Mouse (Mus musculus) thymus, adult 2 months (tissue): ENCODE results near the gene Dnajc2. TPM values are rescaled to one million over a fixed set of nuclear protein-coding genes. Genes with fewer than 3 reads are reported as not detected.
"Not testable (repeated sequence)": the region's sequence is repeated elsewhere in the genome, so short reads cannot be mapped to it uniquely, and the experiment has no call there.

ENCODE experiments used
- DNase-seq: peaks from one replicate; pipeline ENCODE4 v3.0.0; 2021
- H3K27ac ChIP-seq: fragments of 200-500 bp; 2 replicates; pipeline ENCODE4 v1.5.1; 2012; ENCODE audit warnings: low read length, control low read depth; ENCODE audit not compliant: control insufficient read depth, insufficient read depth
- H3K27me3 ChIP-seq: fragments of 200-500 bp; 2 replicates; pipeline ENCODE4 v1.6.1; 2012; ENCODE audit warnings: mild to moderate bottlenecking, low read length, moderate library complexity, mixed read lengths; ENCODE audit not compliant: control insufficient read depth, insufficient read depth
- H3K36me3 ChIP-seq: fragments of 200-500 bp; 2 replicates; pipeline ENCODE4 v1.6.1; 2012; ENCODE audit warnings: mild to moderate bottlenecking, low read length, moderate library complexity; ENCODE audit not compliant: control insufficient read depth, insufficient read depth
- H3K4me1 ChIP-seq: fragments of 200-500 bp; replicated peaks from 2 replicates; pipeline ENCODE4 v1.6.1; 2012; ENCODE audit warnings: low read length; ENCODE audit not compliant: control insufficient read depth, insufficient read depth
- H3K4me3 ChIP-seq: fragments of 200-500 bp; 2 replicates; pipeline ENCODE4 v1.5.1; 2012; ENCODE audit warnings: mild to moderate bottlenecking, low read length, control low read depth, moderate library complexity; ENCODE audit not compliant: control insufficient read depth, insufficient read depth
- CTCF ChIP-seq: fragments of 200-500 bp; IDR thresholded peaks from 2 replicates; pipeline ENCODE4 v1.5.1; 2012; ENCODE audit warnings: mild to moderate bottlenecking, control low read depth, low read length, moderate library complexity, borderline replicate concordance; ENCODE audit not compliant: control insufficient read depth, poor library complexity, insufficient read depth; ENCODE audit errors: extremely low read depth
- POLR2A ChIP-seq: fragments of 200-500 bp; IDR thresholded peaks from 2 replicates; pipeline ENCODE4 v1.6.1; 2012; ENCODE audit warnings: mild to moderate bottlenecking, low read length, control low read depth, moderate library complexity; ENCODE audit not compliant: control insufficient read depth, poor library complexity, insufficient read depth; ENCODE audit errors: extremely low read depth
- WGBS: fragments of 180-500 bp; shearing (Covaris S2); methylation state at CpG from one replicate; pipeline ENCODE4 v1.1.7; 2018; 5-methylcytosine and 5-hydroxymethylcytosine counted together
- polyA plus RNA-seq: library from polyadenylated mRNA; depleted of rRNA; stranded (reverse); fragments of >200 nt; gene quantifications from 2 replicates; pipeline ENCODE4 v1.2.3, GENCODE M21; 2012; rRNA removed

Gene Dnajc2
- polyA plus RNA-seq, 1 experiment: 17.0 TPM

DNA sequence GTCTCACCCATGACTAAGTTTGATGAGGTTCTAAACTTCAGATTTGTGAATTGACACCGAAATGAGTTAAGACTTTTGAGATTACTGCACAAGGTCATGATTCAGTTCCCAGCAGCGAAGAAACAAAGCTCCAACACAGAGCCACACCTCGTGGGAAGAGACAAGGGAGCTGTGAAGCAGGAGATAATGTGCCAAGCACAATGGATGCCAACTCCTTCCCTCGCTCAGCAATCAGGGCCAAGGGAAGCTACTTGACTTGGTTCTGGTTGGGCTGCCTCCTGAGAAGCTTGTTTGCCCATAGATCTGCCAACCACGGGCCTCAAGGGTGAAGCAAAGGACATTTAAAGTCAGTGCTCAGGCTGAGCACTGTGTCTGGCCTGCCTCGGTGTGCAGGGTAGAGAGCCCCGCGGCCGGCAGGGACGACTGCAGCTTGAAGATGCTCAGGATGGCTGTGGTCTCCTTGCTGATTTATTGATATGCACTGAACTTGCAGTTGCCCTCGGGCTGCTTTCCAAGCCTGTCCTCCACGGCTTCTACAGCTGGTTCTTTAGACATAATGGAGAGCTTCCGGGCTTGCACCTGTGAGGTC, 72.8 kb downstream of the Dnajc2 start:
- TF ChIP-seq POLR2A: no peak
- no peak for TF ChIP-seq CTCF
- no peak for DNase-seq
- no peaks in the 10 kb centered on the region for H3K36me3 ChIP-seq
- no peak overlapping the region for H3K27ac ChIP-seq
- WGBS: 89% methylated on average over 13 of the region's 13 CpGs
- H3K4me3 ChIP-seq: no peak overlapping the region
- no peaks in the 10 kb centered on the region for H3K27me3 ChIP-seq
- H3K4me1 ChIP-seq: no peaks in the 10 kb centered on the region

DNA sequence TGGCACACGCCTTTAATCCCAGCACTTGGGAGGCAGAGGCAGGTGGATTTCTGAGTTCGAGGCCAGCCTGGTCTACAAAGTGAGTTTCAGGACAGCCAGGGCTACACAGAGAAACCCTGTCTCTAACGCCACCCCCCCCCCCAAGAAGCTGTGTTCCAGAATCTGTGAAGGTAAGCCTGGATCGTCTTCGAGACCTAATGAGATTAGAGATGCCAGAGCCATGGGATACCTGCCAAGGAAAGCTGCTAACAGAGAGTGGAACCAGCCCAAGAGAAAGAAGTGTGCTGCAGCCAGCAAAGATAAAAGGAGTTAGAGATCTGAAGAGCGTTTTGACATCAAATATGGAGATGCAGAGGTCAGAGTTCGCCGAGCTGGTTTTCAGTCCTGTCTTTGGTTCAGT, 77.0 kb downstream of the Dnajc2 start:
- H3K27ac ChIP-seq, H3K27me3 ChIP-seq, H3K4me1 ChIP-seq, DNase-seq, H3K36me3 ChIP-seq, H3K4me3 ChIP-seq: not testable (repeated sequence)
- WGBS: 92% methylated on average over 8 of the region's 8 CpGs

Other genes with a start within 250 kb of the Dnajc2 start
- gene Lrrc17, start 241.7 kb downstream of the Dnajc2 start, polyA plus RNA-seq: 1.6 and 2.0 TPM in 2 replicates
- 0.09 and 0.12 TPM in 2 replicates for gene Fbxl13, start 139.6 kb downstream of the Dnajc2 start, polyA plus RNA-seq
- 44.6 and 56.0 TPM in 2 replicates for gene Armc10, start 139.4 kb downstream of the Dnajc2 start, polyA plus RNA-seq
- 1.4 and 1.5 TPM in 2 replicates for gene Napepld, start 83.9 kb downstream of the Dnajc2 start, polyA plus RNA-seq
- gene Pmpcb, start 48.1 kb downstream of the Dnajc2 start, polyA plus RNA-seq: 29.3 and 34.0 TPM in 2 replicates
- gene Psmc2, start within 50 bp of the Dnajc2 start, polyA plus RNA-seq: 25.3 and 27.2 TPM in 2 replicates
- gene Slc26a5, start 80.4 kb upstream of the Dnajc2 start, polyA plus RNA-seq: not detected in 2 replicates